Mouse (Mus musculus): ENCODE measurements at regions not wholly inside any gene's neighbourhood (a gene's known extent, or its start where the extent isn't known, plus 50 kb on each side); places are given as distances from the start of the nearest gene placed in this dataset.

GRCm38 (mm10) chr7:128834894-128835293 lies 90.2 kb downstream of the Sec23ip start:
- no peak for DNase-seq (ENCODE audit: low read depth)

GRCm38 (mm10) chr7:128836435-128836834 lies 91.7 kb downstream of the Sec23ip start:
- DNase-seq (ENCODE audit: low read depth), result no peak

- DNase-seq (ENCODE audit: low read depth), result no peak
Observed at GRCm38 (mm10) chr7:128842561-128842960, 97.8 kb downstream of the Sec23ip start.

- no peak for DNase-seq (ENCODE audit: low read depth)
Observed at GRCm38 (mm10) chr7:128843576-128843975, 98.8 kb downstream of the Sec23ip start.

- no peak for DNase-seq (ENCODE audit: low read depth)
Observed at GRCm38 (mm10) chr7:128849261-128849660, 104.5 kb downstream of the Sec23ip start.

GRCm38 (mm10) chr7:128854193-128854592 lies 109.5 kb downstream of the Sec23ip start:
- DNase-seq (ENCODE audit: low read depth), result no peak

GRCm38 (mm10) chr7:128854690-128855343 lies 110.1 kb downstream of the Sec23ip start:
- no peak for DNase-seq (ENCODE audit: low read depth)

GRCm38 (mm10) chr7:128860141-128860540 lies 115.4 kb downstream of the Sec23ip start:
- DNase-seq (ENCODE audit: low read depth), result peak; percentile 43

GRCm38 (mm10) chr7:128860709-128861108 lies 116.0 kb downstream of the Sec23ip start:
- DNase-seq (ENCODE audit: low read depth), result no peak

- no peak for DNase-seq (ENCODE audit: low read depth)
Observed at GRCm38 (mm10) chr7:128861376-128861775, 116.6 kb downstream of the Sec23ip start.

GRCm38 (mm10) chr7:128868799-128869198 lies 124.1 kb downstream of the Sec23ip start:
- no peak for DNase-seq (ENCODE audit: low read depth)

GRCm38 (mm10) chr7:128884015-128884414 lies 139.3 kb downstream of the Sec23ip start:
- no peak for DNase-seq (ENCODE audit: low read depth)

GRCm38 (mm10) chr7:128885551-128885950 lies 140.8 kb downstream of the Sec23ip start:
- no peak for DNase-seq (ENCODE audit: low read depth)

GRCm38 (mm10) chr7:128910134-128910533 lies 165.4 kb downstream of the Sec23ip start:
- DNase-seq (ENCODE audit: low read depth), result no peak

- DNase-seq (ENCODE audit: low read depth), result no peak
Observed at GRCm38 (mm10) chr7:128937976-128938730, 193.4 kb downstream of the Sec23ip start.

GRCm38 (mm10) chr7:128960575-128960974 lies 215.8 kb downstream of the Sec23ip start:
- no peak for DNase-seq (ENCODE audit: low read depth)

GRCm38 (mm10) chr7:128979904-128980303 lies 235.2 kb downstream of the Sec23ip start:
- no peak for DNase-seq (ENCODE audit: low read depth)

GRCm38 (mm10) chr7:128980827-128981226 lies 236.1 kb downstream of the Sec23ip start:
- no peak for DNase-seq (ENCODE audit: low read depth)

GRCm38 (mm10) chr7:128998759-128999158 lies 254.0 kb downstream of the Sec23ip start:
- DNase-seq (ENCODE audit: low read depth), result no peak

- DNase-seq (ENCODE audit: low read depth), result no peak
Observed at GRCm38 (mm10) chr7:129002419-129002818, 254.4 kb upstream of the Plpp4 start.

GRCm38 (mm10) chr7:129003150-129003549 lies 253.7 kb upstream of the Plpp4 start:
- no peak for DNase-seq (ENCODE audit: low read depth)

- no peak for DNase-seq (ENCODE audit: low read depth)
Observed at GRCm38 (mm10) chr7:129016353-129016752, 240.5 kb upstream of the Plpp4 start.

GRCm38 (mm10) chr7:129027116-129027515 lies 229.7 kb upstream of the Plpp4 start:
- DNase-seq (ENCODE audit: low read depth), result no peak

- DNase-seq (ENCODE audit: low read depth), result no peak
Observed at GRCm38 (mm10) chr7:129048023-129048422, 208.8 kb upstream of the Plpp4 start.

All from naive thymus-derived CD4-positive, alpha-beta T cell, adult 2 months (primary cell).